ENCODE assay signal across 12 mouse cellular contexts in genomic region chr19:34198901-34199300, GRCm38 (mm10). TPM values are rescaled to one million over a fixed set of nuclear protein-coding genes. Genes with fewer than 3 reads are reported as not detected.
"Had no signal": no experiment of that assay in that cellular context is flagged by ENCODE, and none has a peak within 500 bp of the region (broad histone marks: within the 10 kb centered on the region; RNA-seq: fewer than 3 reads in every experiment).

No protein-coding gene starts in this region.

- H3K36me3 ChIP-seq: limb, embryonic 15.5 days; liver, embryonic 13.5 days; midbrain, embryonic 12.5 days; neural tube, embryonic 12.5 days; stomach, embryonic 15.5 days had no signal

- H3K27ac ChIP-seq: kidney, postnatal 0 days; limb, embryonic 15.5 days; liver, embryonic 13.5 days; midbrain, embryonic 12.5 days; neural tube, embryonic 12.5 days; stomach, embryonic 15.5 days had no signal

- H3K4me2 ChIP-seq: limb, embryonic 15.5 days; liver, embryonic 13.5 days; midbrain, embryonic 12.5 days; neural tube, embryonic 12.5 days; stomach, embryonic 15.5 days had no signal

- DNase-seq: kidney, adult 11 months; kidney, adult 9 months; liver, embryonic 13.5 days; thymus, postnatal 36 days had no signal

- H3K27me3 ChIP-seq: limb, embryonic 15.5 days; liver, embryonic 13.5 days; neural tube, embryonic 12.5 days; stomach, embryonic 15.5 days had no signal

- H3K4me1 ChIP-seq: midbrain, embryonic 12.5 days; neural tube, embryonic 12.5 days; stomach, embryonic 15.5 days had no signal

- H3K4me3 ChIP-seq: limb, embryonic 15.5 days; liver, embryonic 13.5 days; midbrain, embryonic 12.5 days; neural tube, embryonic 12.5 days; stomach, embryonic 15.5 days had no signal

- H3K9ac ChIP-seq: limb, embryonic 15.5 days; liver, embryonic 13.5 days; midbrain, embryonic 12.5 days; neural tube, embryonic 12.5 days; stomach, embryonic 15.5 days had no signal

- H3K9me3 ChIP-seq: limb, embryonic 15.5 days; liver, embryonic 13.5 days; midbrain, embryonic 12.5 days; neural tube, embryonic 12.5 days; stomach, embryonic 15.5 days had no signal

RNA-seq across cellular contexts. Expression of gene Ankrd22, which starts 33.0 kb away (rescaled TPM):
- total RNA-seq: layer of hippocampus, postnatal 14 days; midbrain, postnatal 0 days had no signal
- polyA plus RNA-seq: limb, embryonic 11.5 days; midbrain, embryonic 12.5 days; midbrain, postnatal 0 days had no signal
